Comparison of ENCODE assay signal across 9 mouse cellular contexts in genomic region chr6:47942461-47942860, GRCm38 (mm10). TPM values are rescaled to one million over a fixed set of nuclear protein-coding genes. Genes with fewer than 3 reads are reported as not detected.
DNase-seq lines count a peak whose midpoint lies in the region; ATAC-seq and TF ChIP-seq lines count a peak whose summit lies in the region.
"Had no signal": no experiment of that assay in that cellular context is flagged by ENCODE, and none has a peak within 500 bp of the region (broad histone marks: within the 10 kb centered on the region; RNA-seq: fewer than 3 reads in every experiment).

No protein-coding gene starts in this region.

- peak overlapping the region; percentile 46 for H3K4me3 ChIP-seq in kidney, embryonic 14.5 days (ENCODE audit: low read length)
- H3K4me3 ChIP-seq in embryonic facial prominence, embryonic 11.5 days (ENCODE audit: low read depth, low read length) = peak overlapping the region; percentile 45; the same call in 1 of the 2 replicates
- H3K4me3 ChIP-seq in intestine, embryonic 16.5 days (ENCODE audit: low read length) = peak overlapping the region; percentile 58
- peak overlapping the region; percentile 35; the same call in 1 of the 2 replicates for H3K4me3 ChIP-seq in midbrain, postnatal 0 days (ENCODE audit: low read depth, low read length)

- H3K27me3 ChIP-seq in kidney, embryonic 14.5 days (ENCODE audit: control insufficient read depth, insufficient read depth, low read length) = no peaks in the 10 kb centered on the region
- H3K27me3 ChIP-seq in embryonic facial prominence, embryonic 11.5 days (ENCODE audit: control insufficient read depth, insufficient read depth, low read length) = no peaks in the 10 kb centered on the region
- no peaks in the 10 kb centered on the region for H3K27me3 ChIP-seq in intestine, embryonic 16.5 days (replicated peaks; ENCODE audit: control insufficient read depth, insufficient read depth, low read length)
- no peaks in the 10 kb centered on the region for H3K27me3 ChIP-seq in midbrain, postnatal 0 days (ENCODE audit: insufficient read depth, low read length)
- H3K27me3 ChIP-seq: Patski had no signal

- no peak for DNase-seq in kidney, postnatal 25 days
- no peak for DNase-seq in embryonic facial prominence, embryonic 11.5 days (ENCODE audit: low spot score)
- DNase-seq in midbrain, postnatal 0 days (ENCODE audit: low spot score) = no peak
- DNase-seq in yolk sac, embryonic 10.5 days (ENCODE audit: low spot score) = no peak
- DNase-seq in lung, postnatal 36 days = no peak
- DNase-seq in thymus, postnatal 25 days = no peak

- TF ChIP-seq CTCF in midbrain, postnatal 0 days (IDR thresholded peaks at IDR 0.05) = no peak

- peak overlapping the region; percentile 85 for H3K4me2 ChIP-seq in kidney, embryonic 14.5 days (replicated peaks; ENCODE audit: low read depth, low read length)
- peak overlapping the region; percentile 90 for H3K4me2 ChIP-seq in embryonic facial prominence, embryonic 11.5 days (ENCODE audit: low read depth, low read length)
- peak overlapping the region; percentile 89 for H3K4me2 ChIP-seq in intestine, embryonic 16.5 days (ENCODE audit: low read depth, low read length)
- H3K4me2 ChIP-seq in midbrain, postnatal 0 days (ENCODE audit: low read depth, low read length, poor library complexity, severe bottlenecking) = peak overlapping the region; percentile 60

- peaks cover 5% of the 10 kb centered on the region for H3K36me3 ChIP-seq in kidney, embryonic 14.5 days (ENCODE audit: control insufficient read depth, insufficient read depth, low read length)
- H3K36me3 ChIP-seq in embryonic facial prominence, embryonic 11.5 days (replicated peaks; ENCODE audit: control insufficient read depth, insufficient read depth, low read depth, low read length) = no peaks in the 10 kb centered on the region
- 0 out of 2 replicates have a peak, but pooled peaks cover 5% of the 10 kb centered on the region for H3K36me3 ChIP-seq in intestine, embryonic 16.5 days (ENCODE audit: control insufficient read depth, insufficient read depth, low read length)
- no peaks in the 10 kb centered on the region for H3K36me3 ChIP-seq in midbrain, postnatal 0 days (ENCODE audit: insufficient read depth, low read length)

- 53% methylated on average over 12 of the region's 12 CpGs for WGBS in kidney, embryonic 14.5 days
- 49% methylated on average over 12 of the region's 12 CpGs for WGBS in embryonic facial prominence, embryonic 11.5 days
- 56% methylated on average over 12 of the region's 12 CpGs for WGBS in intestine, embryonic 16.5 days
- WGBS in midbrain, postnatal 0 days = 50% methylated on average over 12 of the region's 12 CpGs

- 0 out of 2 replicates have a peak overlapping the region, but pooled peaks have one; percentile 80 for H3K9ac ChIP-seq in kidney, embryonic 14.5 days (ENCODE audit: low read depth, low read length)
- H3K9ac ChIP-seq in embryonic facial prominence, embryonic 11.5 days (replicated peaks; ENCODE audit: low read length) = no peak overlapping the region; the same call in 1 of the 2 replicates
- H3K9ac ChIP-seq in intestine, embryonic 16.5 days (ENCODE audit: low read depth, low read length) = peak overlapping the region; percentile 88
- peak overlapping the region; percentile 64; the same call in 1 of the 2 replicates for H3K9ac ChIP-seq in midbrain, postnatal 0 days (replicated peaks; ENCODE audit: low read length, poor library complexity, severe bottlenecking)

- H3K9me3 ChIP-seq in kidney, embryonic 14.5 days (ENCODE audit: control insufficient read depth, low read length) = no peaks in the 10 kb centered on the region
- no peaks in the 10 kb centered on the region for H3K9me3 ChIP-seq in embryonic facial prominence, embryonic 11.5 days (replicated peaks; ENCODE audit: control insufficient read depth, low read length)
- H3K9me3 ChIP-seq in intestine, embryonic 16.5 days (ENCODE audit: control insufficient read depth, low read length) = no peaks in the 10 kb centered on the region
- no peaks in the 10 kb centered on the region for H3K9me3 ChIP-seq in midbrain, postnatal 0 days (ENCODE audit: low read length)

- H3K27ac ChIP-seq in kidney, embryonic 14.5 days (ENCODE audit: low read depth, low read length) = no peak overlapping the region
- H3K27ac ChIP-seq in embryonic facial prominence, embryonic 11.5 days (replicated peaks; ENCODE audit: low read depth, low read length) = no peak overlapping the region
- no peak overlapping the region for H3K27ac ChIP-seq in intestine, embryonic 16.5 days (ENCODE audit: low read length)
- no peak overlapping the region for H3K27ac ChIP-seq in midbrain, postnatal 0 days (ENCODE audit: low read depth, low read length)

- ATAC-seq in kidney, embryonic 14.5 days (ENCODE audit: low FRiP score, low TSS enrichment) = no peak; the same call in 1 of the 2 replicates
- ATAC-seq in embryonic facial prominence, embryonic 11.5 days (replicated peaks; ENCODE audit: insufficient number of reproducible peaks, low FRiP score, low TSS enrichment, low read depth) = peak; percentile 20
- peak; percentile 10; the same call in 1 of the 2 replicates for ATAC-seq in intestine, embryonic 16.5 days
- ATAC-seq in midbrain, postnatal 0 days (ENCODE audit: low FRiP score) = no peak
- ATAC-seq: Patski had no signal

- peaks cover 3% of the 10 kb centered on the region; the same call in 1 of the 2 replicates for H3K4me1 ChIP-seq in kidney, embryonic 14.5 days (ENCODE audit: control insufficient read depth, insufficient read depth, low read length)
- H3K4me1 ChIP-seq in embryonic facial prominence, embryonic 11.5 days (ENCODE audit: control insufficient read depth, insufficient read depth, low read length) = no peaks in the 10 kb centered on the region
- H3K4me1 ChIP-seq in intestine, embryonic 16.5 days (ENCODE audit: control insufficient read depth, insufficient read depth, low read length) = peaks cover 9% of the 10 kb centered on the region; the same call in 1 of the 2 replicates
- H3K4me1 ChIP-seq in midbrain, postnatal 0 days (ENCODE audit: insufficient read depth, low read length) = 0 out of 2 replicates have a peak, but pooled peaks cover 3% of the 10 kb centered on the region

RNA-seq across cellular contexts. Expression of gene Zfp956, which starts 10.7 kb away (rescaled TPM):
- polyA plus RNA-seq in kidney, embryonic 14.5 days (2014; fragmentation: Nextera tagmentation; extraction: Ambion mirVana) = 6.6 and 8.2 TPM in 2 replicates
- polyA plus RNA-seq in embryonic facial prominence, embryonic 11.5 days (2014; fragmentation: Nextera tagmentation; extraction: Ambion mirVana) = 7.2 and 8.0 TPM in 2 replicates
- polyA plus RNA-seq in intestine, embryonic 16.5 days (2015; fragmentation: Nextera tagmentation; extraction: Ambion mirVana) = 8.8 and 9.3 TPM in 2 replicates
- 34.8 and 37.7 TPM in 2 replicates for total RNA-seq in midbrain, postnatal 0 days (2014; rRNA removed)
- polyA plus RNA-seq in midbrain, postnatal 0 days (2015; fragmentation: Nextera tagmentation; extraction: Ambion mirVana) = 26.1 and 27.0 TPM in 2 replicates

RNA-seq across cellular contexts. Expression of gene Zfp212, which starts 22.2 kb away (rescaled TPM):
- 11.6 and 15.3 TPM in 2 replicates for polyA plus RNA-seq in kidney, embryonic 14.5 days (2014; fragmentation: Nextera tagmentation; extraction: Ambion mirVana)
- 13.6 and 14.0 TPM in 2 replicates for polyA plus RNA-seq in embryonic facial prominence, embryonic 11.5 days (2014; fragmentation: Nextera tagmentation; extraction: Ambion mirVana)
- 12.2 TPM in 2 replicates for polyA plus RNA-seq in intestine, embryonic 16.5 days (2015; fragmentation: Nextera tagmentation; extraction: Ambion mirVana)
- total RNA-seq in midbrain, postnatal 0 days (2014; rRNA removed) = 13.4 and 15.9 TPM in 2 replicates
- polyA plus RNA-seq in midbrain, postnatal 0 days (2015; fragmentation: Nextera tagmentation; extraction: Ambion mirVana) = 19.0 and 21.8 TPM in 2 replicates

Comparison
In these comparisons a context has a peak if more than half of its experiments do, and no peak if none do; other contexts are left out.
1. ATAC-seq: peak in embryonic facial prominence, embryonic 11.5 days (single experiment) and intestine, embryonic 16.5 days (single experiment); none in kidney, embryonic 14.5 days (single experiment) and midbrain, postnatal 0 days (single experiment).
2. Peak in every context shown above with its lines, with median percentiles within 50 percentile points of each other: H3K4me2 ChIP-seq and H3K4me3 ChIP-seq.